ENCODE assay signal across 13 mouse cellular contexts in the genomic region with DNA sequence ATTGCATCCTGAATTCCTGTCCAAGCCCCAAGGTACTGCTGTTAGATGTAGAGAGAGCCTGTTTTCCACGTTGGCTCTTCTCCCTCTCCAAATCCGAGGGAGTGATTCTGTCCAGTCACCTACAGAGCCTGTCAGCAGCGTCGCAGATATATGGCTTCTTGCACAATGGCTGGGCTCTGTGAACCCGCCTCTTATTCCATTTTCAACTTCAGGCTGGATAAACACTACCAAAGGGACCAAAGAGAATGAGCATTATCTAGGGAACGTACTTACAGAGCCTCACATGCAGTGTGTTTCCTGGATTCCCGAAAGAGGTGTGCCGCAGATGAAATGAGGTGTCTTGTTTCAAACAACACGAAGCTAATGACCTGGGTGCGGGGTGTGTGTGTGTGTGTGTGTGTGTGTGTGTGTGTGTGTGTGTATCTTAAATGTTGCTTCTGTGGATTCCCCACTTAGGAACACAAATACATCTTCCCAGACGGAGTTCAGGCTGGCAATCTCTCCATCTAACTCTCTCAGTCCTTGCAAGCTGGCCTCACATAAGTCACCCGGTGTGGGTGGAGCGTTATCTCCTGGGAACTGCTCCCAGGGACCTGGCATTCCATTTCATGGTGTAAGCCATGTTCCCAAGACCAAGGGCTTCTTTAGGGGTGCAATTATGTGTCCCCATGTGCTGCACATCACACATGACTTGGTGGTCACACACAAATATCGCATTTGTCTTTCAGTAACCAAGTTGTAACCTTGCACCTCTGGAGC. TPM values are rescaled to one million over a fixed set of nuclear protein-coding genes. Genes with fewer than 3 reads are reported as not detected.
DNase-seq lines count a peak whose midpoint lies in the region; ATAC-seq and TF ChIP-seq lines count a peak whose summit lies in the region.
"Had no signal": no experiment of that assay in that cellular context is flagged by ENCODE, and none has a peak within 500 bp of the region (broad histone marks: within the 10 kb centered on the region; RNA-seq: fewer than 3 reads in every experiment).

No protein-coding gene starts in this region.

- no peaks in the 10 kb centered on the region for H3K27me3 ChIP-seq in heart, embryonic 13.5 days (replicated peaks)
- H3K27me3 ChIP-seq in spleen, adult 2 months (ENCODE audit: control insufficient read depth, insufficient read depth, low read length): no peaks in the 10 kb centered on the region
- no peaks in the 10 kb centered on the region for H3K27me3 ChIP-seq in intestine, embryonic 15.5 days (replicated peaks)
- H3K27me3 ChIP-seq in forebrain, embryonic 11.5 days (ENCODE audit: control insufficient read depth, insufficient read depth, low read length): no peaks in the 10 kb centered on the region
- H3K27me3 ChIP-seq: hindbrain, embryonic 12.5 days; limb, embryonic 12.5 days; midbrain, embryonic 15.5 days had no signal

- no peak for TF ChIP-seq CTCF in spleen, adult 2 months (IDR thresholded peaks at IDR 0.05; ENCODE audit: extremely low read depth, insufficient read depth, insufficient read length, insufficient replicate concordance)

- peak overlapping the region; percentile 5; the same call in 1 of the 2 replicates for H3K4me3 ChIP-seq in heart, embryonic 13.5 days
- peak overlapping the region; percentile 51 for H3K4me3 ChIP-seq in spleen, adult 2 months (ENCODE audit: extremely low read depth, insufficient read depth, insufficient read length)
- no peak overlapping the region for H3K4me3 ChIP-seq in intestine, embryonic 15.5 days (replicated peaks)
- H3K4me3 ChIP-seq in forebrain, embryonic 11.5 days (ENCODE audit: low read depth, low read length): no peak overlapping the region
- H3K4me3 ChIP-seq: hindbrain, embryonic 12.5 days; limb, embryonic 12.5 days; midbrain, embryonic 15.5 days had no signal

- TF ChIP-seq POLR2A in spleen, adult 2 months (IDR thresholded peaks at IDR 0.05; ENCODE audit: low read depth, low read length): no peak

- peak overlapping the region; percentile 12; the same call in 1 of the 2 replicates for H3K9ac ChIP-seq in heart, embryonic 13.5 days
- no peak overlapping the region for H3K9ac ChIP-seq in intestine, embryonic 15.5 days
- H3K9ac ChIP-seq in forebrain, embryonic 11.5 days (ENCODE audit: low read length): no peak overlapping the region
- H3K9ac ChIP-seq: hindbrain, embryonic 12.5 days; limb, embryonic 12.5 days; midbrain, embryonic 15.5 days had no signal

- ATAC-seq in heart, embryonic 13.5 days (ENCODE audit: extremely low read depth, insufficient number of reproducible peaks, low FRiP score, low TSS enrichment): no peak
- peak; percentile 77 for ATAC-seq in intestine, embryonic 15.5 days
- ATAC-seq in forebrain, embryonic 11.5 days (replicated peaks; ENCODE audit: low FRiP score): no peak
- no peak for ATAC-seq in megakaryocyte-erythroid progenitor cell, adult 5-6 weeks (replicated peaks; ENCODE audit: low FRiP score, low TSS enrichment, poor library complexity, severe bottlenecking)
- ATAC-seq: midbrain, embryonic 15.5 days had no signal

- DNase-seq in heart, adult 8-10 months (ENCODE audit: low spot score): no peak
- DNase-seq in spleen, adult 2 months (ENCODE audit: low read depth in 1 of 2, low spot score in 2 of 2): no peak
- DNase-seq in spleen, postnatal 10 days (ENCODE audit: low spot score in 2 of 2): no peak
- no peak for DNase-seq in forebrain, embryonic 11.5 days (ENCODE audit: low spot score)
- DNase-seq in cerebellum, adult 18-20 months: no peak
- DNase-seq: adrenal gland, adult 8-10 months; cerebellum, adult 11-12 months had no signal

- no peaks in the 10 kb centered on the region for H3K9me3 ChIP-seq in heart, embryonic 13.5 days
- no peaks in the 10 kb centered on the region for H3K9me3 ChIP-seq in intestine, embryonic 15.5 days
- H3K9me3 ChIP-seq in forebrain, embryonic 11.5 days (ENCODE audit: control insufficient read depth, low read length): no peaks in the 10 kb centered on the region
- H3K9me3 ChIP-seq: hindbrain, embryonic 12.5 days; limb, embryonic 12.5 days; midbrain, embryonic 15.5 days had no signal

- H3K4me1 ChIP-seq in heart, embryonic 13.5 days: peaks cover 19% of the 10 kb centered on the region
- H3K4me1 ChIP-seq in spleen, adult 2 months (ENCODE audit: control insufficient read depth, insufficient read depth, insufficient read length): peaks cover 18% of the 10 kb centered on the region; the same call in 1 of the 2 replicates
- peaks cover 10% of the 10 kb centered on the region for H3K4me1 ChIP-seq in intestine, embryonic 15.5 days (replicated peaks)
- no peaks in the 10 kb centered on the region for H3K4me1 ChIP-seq in forebrain, embryonic 11.5 days (replicated peaks; ENCODE audit: control insufficient read depth, insufficient read depth, low read length)
- H3K4me1 ChIP-seq: hindbrain, embryonic 12.5 days; midbrain, embryonic 15.5 days had no signal

- WGBS in heart, embryonic 13.5 days: 27% methylated on average over 14 of the region's 14 CpGs
- 82% methylated on average over 14 of the region's 14 CpGs for WGBS in spleen, adult 2 months
- 28% methylated on average over 14 of the region's 14 CpGs for WGBS in intestine, embryonic 15.5 days
- WGBS in forebrain, embryonic 11.5 days: 72% methylated on average over 14 of the region's 14 CpGs

- H3K27ac ChIP-seq in heart, embryonic 13.5 days (replicated peaks): peak overlapping the region; percentile 24
- peak overlapping the region; percentile 80 for H3K27ac ChIP-seq in spleen, adult 2 months (ENCODE audit: insufficient read depth, low read length)
- peak overlapping the region; percentile 28; the same call in 1 of the 2 replicates for H3K27ac ChIP-seq in intestine, embryonic 15.5 days
- H3K27ac ChIP-seq in forebrain, embryonic 11.5 days (ENCODE audit: low read depth, low read length): no peak overlapping the region
- H3K27ac ChIP-seq: hindbrain, embryonic 12.5 days; limb, embryonic 12.5 days; midbrain, embryonic 15.5 days had no signal

- H3K4me2 ChIP-seq in heart, embryonic 13.5 days: peak overlapping the region; percentile 59
- H3K4me2 ChIP-seq in intestine, embryonic 15.5 days (replicated peaks): peak overlapping the region; percentile 37
- H3K4me2 ChIP-seq in forebrain, embryonic 11.5 days (ENCODE audit: low read depth, low read length, severe bottlenecking): no peak overlapping the region
- H3K4me2 ChIP-seq: hindbrain, embryonic 12.5 days; limb, embryonic 12.5 days; midbrain, embryonic 15.5 days had no signal

- H3K36me3 ChIP-seq in heart, embryonic 13.5 days: no peaks in the 10 kb centered on the region
- H3K36me3 ChIP-seq in spleen, adult 2 months (ENCODE audit: control insufficient read depth, insufficient read depth, low read length): no peaks in the 10 kb centered on the region
- no peaks in the 10 kb centered on the region for H3K36me3 ChIP-seq in intestine, embryonic 15.5 days
- no peaks in the 10 kb centered on the region for H3K36me3 ChIP-seq in forebrain, embryonic 11.5 days (ENCODE audit: control insufficient read depth, insufficient read depth, low read length)
- H3K36me3 ChIP-seq: hindbrain, embryonic 12.5 days; limb, embryonic 12.5 days; midbrain, embryonic 15.5 days had no signal

RNA-seq across cellular contexts. Expression of a gene that starts 17.0 kb away (rescaled TPM):
- 1,623 and 1,726 TPM in 2 replicates for polyA plus RNA-seq in heart, embryonic 13.5 days (2015; fragmentation: Nextera tagmentation; extraction: Ambion mirVana)
- 100 to 1,000 TPM; 363 to 431 (median 376) TPM for total RNA-seq in heart, adult 8-10 months (2022)
- polyA plus RNA-seq in spleen, adult 2 months (2012; rRNA removed): 361 and 391 TPM in 2 replicates
- 1,771 and 1,977 TPM in 2 replicates for polyA plus RNA-seq in intestine, embryonic 15.5 days (2015; fragmentation: Nextera tagmentation; extraction: Ambion mirVana)
- polyA plus RNA-seq in forebrain, embryonic 11.5 days (2014; fragmentation: Nextera tagmentation; extraction: Ambion mirVana): 3,157 and 3,206 TPM in 2 replicates
- total RNA-seq in megakaryocyte-erythroid progenitor cell, adult 5-6 weeks (2014; fragmentation: Nextera tagmentation): 737 and 1,041 TPM in 2 replicates
- total RNA-seq in megakaryocyte-erythroid progenitor cell, adult 5-6 weeks (2017): 1,518 and 1,745 TPM in 2 replicates

RNA-seq across cellular contexts. Expression of a gene that starts 20.2 kb away (rescaled TPM):
- polyA plus RNA-seq in heart, embryonic 13.5 days (2015; fragmentation: Nextera tagmentation; extraction: Ambion mirVana): 22.0 and 23.9 TPM in 2 replicates
- total RNA-seq in heart, adult 8-10 months (2022): 10 to 100 TPM; 10.1 to 12.9 (median 11.0) TPM
- polyA plus RNA-seq in spleen, adult 2 months (2012; rRNA removed): 7.1 and 9.3 TPM in 2 replicates
- 31.5 and 31.7 TPM in 2 replicates for polyA plus RNA-seq in intestine, embryonic 15.5 days (2015; fragmentation: Nextera tagmentation; extraction: Ambion mirVana)
- polyA plus RNA-seq in forebrain, embryonic 11.5 days (2014; fragmentation: Nextera tagmentation; extraction: Ambion mirVana): 33.8 and 35.4 TPM in 2 replicates
- total RNA-seq in megakaryocyte-erythroid progenitor cell, adult 5-6 weeks (2014; fragmentation: Nextera tagmentation): 22.0 and 23.2 TPM in 2 replicates
- 37.6 and 45.7 TPM in 2 replicates for total RNA-seq in megakaryocyte-erythroid progenitor cell, adult 5-6 weeks (2017)

Comparison
In these comparisons a context has a peak if more than half of its experiments do, and no peak if none do; other contexts are left out.
1. H3K4me3 ChIP-seq: peak in heart, embryonic 13.5 days (single experiment) and spleen, adult 2 months (single experiment); none in intestine, embryonic 15.5 days (single experiment) and forebrain, embryonic 11.5 days (single experiment).